ENCODE assay signal across 17 mouse cellular contexts in genomic region chr5:36691423-36691822, GRCm38 (mm10). TPM values are rescaled to one million over a fixed set of nuclear protein-coding genes. Genes with fewer than 3 reads are reported as not detected.
A peak's percentile ranks its signal among the peaks of the same experiment; 100 is the strongest.
DNase-seq lines count a peak whose midpoint lies in the region; ATAC-seq lines count a peak whose summit lies in the region.
"Had no signal": no experiment of that assay in that cellular context is flagged by ENCODE, and none has a peak within 500 bp of the region (broad histone marks: within the 10 kb centered on the region; RNA-seq: fewer than 3 reads in every experiment).

No protein-coding gene starts in this region.

- peak; percentile 39 for DNase-seq in testis, postnatal 10 days (ENCODE audit: low spot score)
- DNase-seq in testis, postnatal 14 days (ENCODE audit: low spot score) = no peak
- DNase-seq in thymus, postnatal 4 days = no peak
- no peak for DNase-seq in cerebellum, adult 11 months
- DNase-seq: B cell, adult 2 months; kidney, postnatal 36 days; midbrain, embryonic 14.5 days; right cerebral cortex, postnatal 25 days; thymus, postnatal 14 days had no signal

- ATAC-seq in erythroblast, adult 5-6 weeks (replicated peaks; ENCODE audit: low FRiP score, poor library complexity, severe bottlenecking) = no peak
- ATAC-seq in liver, embryonic 12.5 days = no peak
- ATAC-seq in cerebellum, adult (ENCODE audit: insufficient number of reproducible peaks, low FRiP score, low TSS enrichment) = no peak
- ATAC-seq: forebrain, embryonic 15.5 days had no signal

- H3K4me3 ChIP-seq in erythroblast, embryonic 14.5 days (replicated peaks) = peak overlapping the region; percentile 28
- no peak overlapping the region for H3K4me3 ChIP-seq in liver, embryonic 12.5 days
- H3K4me3 ChIP-seq: embryonic facial prominence, embryonic 13.5 days; forebrain, embryonic 15.5 days; heart, embryonic 13.5 days; lung, embryonic 15.5 days had no signal

- no peaks in the 10 kb centered on the region for H3K27me3 ChIP-seq in erythroblast, embryonic 14.5 days (ENCODE audit: control insufficient read depth)
- no peaks in the 10 kb centered on the region for H3K27me3 ChIP-seq in liver, embryonic 12.5 days (replicated peaks)
- H3K27me3 ChIP-seq: embryonic facial prominence, embryonic 13.5 days; forebrain, embryonic 15.5 days; heart, embryonic 13.5 days; lung, embryonic 15.5 days had no signal

- peak overlapping the region; percentile 47 for H3K27ac ChIP-seq in liver, embryonic 12.5 days
- H3K27ac ChIP-seq: embryonic facial prominence, embryonic 13.5 days; forebrain, embryonic 15.5 days; heart, embryonic 13.5 days; lung, embryonic 15.5 days had no signal

- peaks cover 7% of the 10 kb centered on the region; the same call in 1 of the 2 replicates for H3K9me3 ChIP-seq in erythroblast, embryonic 14.5 days (ENCODE audit: control insufficient read depth, low read length)
- peaks cover 5% of the 10 kb centered on the region; the same call in 1 of the 2 replicates for H3K9me3 ChIP-seq in liver, embryonic 12.5 days (replicated peaks)
- H3K9me3 ChIP-seq: forebrain, embryonic 15.5 days; heart, embryonic 13.5 days; lung, embryonic 15.5 days had no signal

- 0 out of 2 replicates have a peak overlapping the region, but pooled peaks have one; percentile 16 for H3K4me2 ChIP-seq in liver, embryonic 12.5 days
- H3K4me2 ChIP-seq: embryonic facial prominence, embryonic 13.5 days; forebrain, embryonic 15.5 days; heart, embryonic 13.5 days; lung, embryonic 15.5 days had no signal

- peaks cover 74% of the 10 kb centered on the region for H3K36me3 ChIP-seq in erythroblast, embryonic 14.5 days (ENCODE audit: control insufficient read depth)
- H3K36me3 ChIP-seq in liver, embryonic 12.5 days = peaks cover 37% of the 10 kb centered on the region
- H3K36me3 ChIP-seq: lung, embryonic 15.5 days had no signal

- H3K4me1 ChIP-seq in erythroblast, embryonic 14.5 days (ENCODE audit: control insufficient read depth) = peaks cover 78% of the 10 kb centered on the region
- H3K4me1 ChIP-seq in liver, embryonic 12.5 days = peaks cover 73% of the 10 kb centered on the region

- 21% methylated on average over 1 of the region's 1 CpGs for WGBS in liver, embryonic 12.5 days (ENCODE audit: insufficient replicate concordance)

- H3K9ac ChIP-seq in liver, embryonic 12.5 days = 0 out of 2 replicates have a peak overlapping the region, but pooled peaks have one; percentile 15
- H3K9ac ChIP-seq: embryonic facial prominence, embryonic 13.5 days; forebrain, embryonic 15.5 days; heart, embryonic 13.5 days; lung, embryonic 15.5 days had no signal

RNA-seq across cellular contexts. Expression of gene D5Ertd579e, which starts 4.4 kb away (rescaled TPM):
- 1.6 and 2.0 TPM in 2 replicates for polyA plus RNA-seq in erythroblast, embryonic 14.5 days (2012)
- 121 and 122 TPM in 2 replicates for total RNA-seq in erythroblast, adult 5-6 weeks (2015; ENCODE audit: low replicate concordance)
- total RNA-seq in erythroblast, adult 5-6 weeks (2017; ENCODE audit: low replicate concordance) = 221 and 226 TPM in 2 replicates
- 28.2 and 28.5 TPM in 2 replicates for polyA plus RNA-seq in liver, embryonic 12.5 days (2016; fragmentation: Nextera tagmentation; extraction: Ambion mirVana)

RNA-seq across cellular contexts. Expression of gene Bloc1s4, which starts 57.0 kb away (rescaled TPM):
- 3.2 and 3.5 TPM in 2 replicates for polyA plus RNA-seq in erythroblast, embryonic 14.5 days (2012)
- total RNA-seq in erythroblast, adult 5-6 weeks (2015; ENCODE audit: low replicate concordance) = 2.3 TPM in 2 replicates
- 8.3 and 10.0 TPM in 2 replicates for total RNA-seq in erythroblast, adult 5-6 weeks (2017; ENCODE audit: low replicate concordance)
- 23.7 and 26.8 TPM in 2 replicates for polyA plus RNA-seq in liver, embryonic 12.5 days (2016; fragmentation: Nextera tagmentation; extraction: Ambion mirVana)
